Mouse (Mus musculus): ENCODE measurements around the gene Cwf19l1.

Gene Cwf19l1

GRCm38 (mm10) chr19:44110356-44110755, 25.3 kb downstream of the Cwf19l1 start:
- peak; percentile 80 for DNase-seq

GRCm38 (mm10) chr19:44108996-44109395, 26.7 kb downstream of the Cwf19l1 start:
- peak; percentile 88 for DNase-seq

- DNase-seq: peak; percentile 88
Measured at GRCm38 (mm10) chr19:44107661-44108521, 27.8 kb downstream of the Cwf19l1 start.

GRCm38 (mm10) chr19:44106831-44107660, 28.6 kb downstream of the Cwf19l1 start, which contains the start of gene Chuk:
Gene Chuk, minus strand, starts transcription at chr19:44107480.
- peak; percentile 99 for DNase-seq

- peak; percentile 43 for DNase-seq
Measured at GRCm38 (mm10) chr19:44104393-44104792, 31.3 kb downstream of the Cwf19l1 start.

- DNase-seq: peak; percentile 80
Measured at GRCm38 (mm10) chr19:44103001-44103400, 32.7 kb downstream of the Cwf19l1 start.

- peak; percentile 42 for DNase-seq
Measured at GRCm38 (mm10) chr19:44100840-44101239, 34.8 kb downstream of the Cwf19l1 start.

- DNase-seq: no peak
Measured at GRCm38 (mm10) chr19:44086278-44086677, 49.4 kb downstream of the Cwf19l1 start.

- peak; percentile 2 for DNase-seq
Measured at GRCm38 (mm10) chr19:44080920-44081319, 54.8 kb downstream of the Cwf19l1 start.

GRCm38 (mm10) chr19:44080023-44080422, 55.7 kb downstream of the Cwf19l1 start:
- no peak for DNase-seq

- DNase-seq: peak; percentile 44
Measured at GRCm38 (mm10) chr19:44077024-44077423, 58.7 kb downstream of the Cwf19l1 start.

- DNase-seq: peak; percentile 60
Measured at GRCm38 (mm10) chr19:44076457-44076856, 59.2 kb downstream of the Cwf19l1 start.

- peak; percentile 73 for DNase-seq
Measured at GRCm38 (mm10) chr19:44074986-44075385, 60.7 kb downstream of the Cwf19l1 start.

GRCm38 (mm10) chr19:44071166-44071565, 64.5 kb downstream of the Cwf19l1 start:
- peak; percentile 88 for DNase-seq

GRCm38 (mm10) chr19:44069914-44070232, 65.8 kb downstream of the Cwf19l1 start:
- no peak for DNase-seq

GRCm38 (mm10) chr19:44069121-44069913, 66.4 kb downstream of the Cwf19l1 start, which contains the start of gene Erlin1:
Gene Erlin1, minus strand, starts transcription at chr19:44069785.
- DNase-seq: peak; percentile 99

- no peak for DNase-seq
Measured at GRCm38 (mm10) chr19:44068232-44068631, 67.4 kb downstream of the Cwf19l1 start.

- peak; percentile 79 for DNase-seq
Measured at GRCm38 (mm10) chr19:44067323-44068049, 68.2 kb downstream of the Cwf19l1 start.

GRCm38 (mm10) chr19:44064734-44065133, 70.9 kb downstream of the Cwf19l1 start:
- peak; percentile 16 for DNase-seq

GRCm38 (mm10) chr19:44063773-44064172, 71.9 kb downstream of the Cwf19l1 start:
- DNase-seq: peak; percentile 22

GRCm38 (mm10) chr19:44060226-44060625, 75.5 kb downstream of the Cwf19l1 start:
- DNase-seq: peak; percentile 41
